Mouse (Mus musculus): Measurements from ENCODE around the gene Ces1e. TPM values are rescaled to one million over a fixed set of nuclear protein-coding genes. Genes with fewer than 3 reads are reported as not detected.

Ces1e gene
- total and polyA plus RNA-seq, 3 experiments, result not detected

DNA sequence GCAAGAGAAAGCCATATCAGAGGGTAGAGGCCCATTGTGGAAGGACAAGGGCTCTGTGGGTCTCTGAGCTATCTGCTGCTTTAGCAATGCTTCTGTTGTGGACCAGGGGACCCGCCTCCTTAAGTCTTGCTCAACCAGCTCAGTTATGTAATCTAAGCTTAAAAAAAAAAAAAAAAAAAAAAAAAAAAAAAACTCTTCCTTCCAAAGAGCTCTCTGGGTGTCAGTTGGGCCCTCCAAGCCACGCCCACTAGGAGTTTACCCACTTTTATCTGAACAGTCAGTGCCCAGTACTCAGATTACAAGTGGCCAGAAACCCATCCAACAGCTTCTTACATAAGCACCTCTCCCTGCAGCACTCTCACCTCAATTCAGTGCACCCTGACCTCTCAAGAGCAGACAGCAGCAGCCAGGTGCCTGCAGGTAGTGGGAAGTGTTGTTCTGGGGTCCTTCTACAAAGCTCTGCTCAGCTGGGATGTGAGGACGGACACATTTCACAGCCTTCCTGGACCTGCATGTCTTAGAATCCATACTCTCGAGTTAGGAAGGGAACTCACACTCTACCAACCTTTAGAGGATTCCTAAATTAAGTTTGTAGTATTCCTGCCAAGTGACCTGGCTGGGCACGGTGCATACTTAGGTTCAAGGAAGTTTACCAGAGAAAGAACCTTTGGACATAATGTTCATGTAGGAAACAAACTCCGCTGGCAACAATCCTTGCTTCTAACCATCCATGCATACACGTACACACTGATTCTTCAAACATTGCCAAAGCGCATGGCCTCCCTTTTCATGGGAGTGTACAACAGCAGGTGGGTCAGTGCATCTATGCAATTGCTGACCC lies 31.5 kb downstream of the Ces1e start, which contains the start of gene Ces1d:
Ces1d (minus strand) TSS at position 154 of the 841 bp plus-strand sequence.
- no peaks in the 10 kb centered on the region for H3K27me3 ChIP-seq (ENCODE audit: insufficient read depth, low read length)
- H3K4me3 ChIP-seq (ENCODE audit: low read depth, low read length), result no peak within 1 kb of the TSS
- H3K36me3 ChIP-seq (replicated peaks), result no peaks in the 10 kb centered on the region
- peaks cover 21% of the 10 kb centered on the region for H3K9me3 ChIP-seq (replicated peaks)
- no peak for ATAC-seq (ENCODE audit: extremely low read depth, insufficient number of reproducible peaks, low FRiP score, poor library complexity, severe bottlenecking)
- no peaks in the 10 kb centered on the region for H3K4me1 ChIP-seq (ENCODE audit: insufficient read depth, low read depth, low read length)
- TF ChIP-seq GATA2 (IDR thresholded peaks at IDR 0.05; ENCODE audit: borderline replicate concordance, low read depth, low read length), result no peak
- no peak for TF ChIP-seq TAL1 (conservative IDR thresholded peaks at IDR 0.05; ENCODE audit: low read depth, low read length)
- TF ChIP-seq GATA1 (IDR thresholded peaks at IDR 0.05; ENCODE audit: borderline replicate concordance, low read length), result no peak
- no peak for TF ChIP-seq CTCF (IDR thresholded peaks at IDR 0.05; ENCODE audit: low read depth, low read length)
- TF ChIP-seq POLR2AphosphoS5 (IDR thresholded peaks at IDR 0.05; ENCODE audit: insufficient replicate concordance, low read depth, low read length), result no peak
- no peak for DNase-seq (ENCODE audit: low spot score)

DNA sequence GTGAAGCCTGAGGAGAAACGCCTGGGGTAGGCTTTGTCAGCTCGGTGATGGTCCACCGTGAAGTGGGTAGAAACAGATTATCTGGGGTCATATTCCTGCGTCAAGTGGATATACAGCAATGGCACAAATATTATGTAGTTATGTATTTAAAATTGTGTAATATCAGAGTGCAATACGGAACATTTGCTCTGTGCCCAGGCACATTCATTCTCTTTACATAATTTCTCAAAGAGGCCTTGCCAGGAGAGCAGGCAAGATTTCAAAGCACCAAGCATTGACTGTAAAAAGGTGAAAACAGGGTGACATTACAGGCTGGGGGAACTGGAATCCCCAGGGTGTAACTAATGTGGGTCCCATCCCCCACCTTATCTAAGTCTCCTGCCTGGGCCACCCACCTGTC lies 33.0 kb downstream of the Ces1e start:
- peaks cover 24% of the 10 kb centered on the region for H3K9me3 ChIP-seq (replicated peaks)
- no peak overlapping the region for H3K4me3 ChIP-seq (ENCODE audit: low read depth, low read length)
- no peak for DNase-seq (ENCODE audit: low spot score)
- H3K36me3 ChIP-seq (replicated peaks), result no peaks in the 10 kb centered on the region
- H3K27me3 ChIP-seq (ENCODE audit: insufficient read depth, low read length), result no peaks in the 10 kb centered on the region
- ATAC-seq (ENCODE audit: extremely low read depth, insufficient number of reproducible peaks, low FRiP score, poor library complexity, severe bottlenecking), result no peak
- no peaks in the 10 kb centered on the region for H3K4me1 ChIP-seq (ENCODE audit: insufficient read depth, low read depth, low read length)
- TF ChIP-seq CTCF (IDR thresholded peaks at IDR 0.05; ENCODE audit: low read depth, low read length) (no peak), POLR2AphosphoS5 (IDR thresholded peaks at IDR 0.05; ENCODE audit: insufficient replicate concordance, low read depth, low read length) (no peak), TAL1 (conservative IDR thresholded peaks at IDR 0.05; ENCODE audit: low read depth, low read length) (no peak), GATA1 (IDR thresholded peaks at IDR 0.05; ENCODE audit: borderline replicate concordance, low read length) (no peak), GATA2 (IDR thresholded peaks at IDR 0.05; ENCODE audit: borderline replicate concordance, low read depth, low read length) (no peak)

DNA sequence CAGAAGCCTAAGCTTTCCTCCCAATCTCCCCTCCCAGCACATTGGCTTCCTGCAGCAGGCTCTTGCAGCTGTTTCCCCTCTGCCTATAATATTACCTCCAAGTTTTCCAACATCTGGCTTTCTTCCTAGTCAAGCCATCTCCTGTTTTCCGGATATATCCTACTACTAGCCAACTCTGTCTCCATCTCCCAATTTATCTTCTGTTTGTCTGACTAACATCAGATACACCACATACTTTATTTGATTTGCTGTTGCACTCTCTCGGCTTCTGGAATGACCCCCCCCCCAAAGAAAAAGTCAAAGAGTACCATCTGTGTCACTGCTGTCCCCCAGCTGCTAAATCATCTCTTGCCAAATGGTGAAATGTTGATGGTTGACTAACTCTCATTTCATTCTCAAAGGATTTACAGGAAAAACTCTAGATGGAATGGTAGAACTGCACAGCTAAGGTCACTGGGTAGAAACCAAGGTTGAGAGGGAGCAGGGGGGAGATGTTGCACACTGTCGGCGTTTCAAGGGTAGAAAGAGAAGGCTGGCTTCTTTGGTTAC lies 48.8 kb downstream of the Ces1e start:
- no peaks in the 10 kb centered on the region for H3K4me1 ChIP-seq (ENCODE audit: insufficient read depth, low read depth, low read length)
- no peak for DNase-seq (ENCODE audit: low spot score)
- H3K9me3 ChIP-seq (replicated peaks), result peaks cover 11% of the 10 kb centered on the region

DNA sequence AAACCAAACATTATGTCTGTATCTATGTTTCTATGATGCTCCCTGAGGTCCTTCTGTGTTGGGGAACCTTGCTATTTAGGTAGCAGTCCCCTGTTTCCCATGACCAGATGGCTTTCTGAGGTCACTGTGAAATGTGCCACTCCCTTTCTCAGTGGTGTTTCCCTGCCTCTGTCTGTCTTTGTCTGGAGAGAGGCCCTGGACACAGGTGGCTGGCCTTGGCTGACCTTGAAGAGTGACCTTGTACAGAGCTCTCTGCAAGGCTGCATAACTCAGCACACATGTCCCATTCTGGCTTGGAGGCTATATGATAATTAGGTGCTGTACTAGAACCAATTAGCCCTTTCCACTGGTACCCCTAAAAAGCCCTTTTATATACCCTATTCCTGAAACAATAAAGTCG lies 52.8 kb downstream of the Ces1e start:
- DNase-seq (ENCODE audit: low spot score) (no peak), ATAC-seq (ENCODE audit: extremely low read depth, insufficient number of reproducible peaks, low FRiP score, poor library complexity, severe bottlenecking) (no peak)

More for the DNA sequence above, 48.8 kb downstream of the Ces1e start:
- Histone ChIP-seq H3K27me3 (ENCODE audit: insufficient read depth, low read length) (no peaks in the 10 kb centered on the region), H3K36me3 (replicated peaks) (no peaks in the 10 kb centered on the region), H3K4me3 (ENCODE audit: low read depth, low read length) (no peak overlapping the region)
- TF ChIP-seq TAL1 (conservative IDR thresholded peaks at IDR 0.05; ENCODE audit: low read depth, low read length), result no peak
- TF ChIP-seq GATA2 (IDR thresholded peaks at IDR 0.05; ENCODE audit: borderline replicate concordance, low read depth, low read length), result no peak
- TF ChIP-seq POLR2AphosphoS5 (IDR thresholded peaks at IDR 0.05; ENCODE audit: insufficient replicate concordance, low read depth, low read length), result no peak
- TF ChIP-seq GATA1 (IDR thresholded peaks at IDR 0.05; ENCODE audit: borderline replicate concordance, low read length), result no peak
- no peak for TF ChIP-seq CTCF (IDR thresholded peaks at IDR 0.05; ENCODE audit: low read depth, low read length)
- ATAC-seq (ENCODE audit: extremely low read depth, insufficient number of reproducible peaks, low FRiP score, poor library complexity, severe bottlenecking), result no peak

DNA sequence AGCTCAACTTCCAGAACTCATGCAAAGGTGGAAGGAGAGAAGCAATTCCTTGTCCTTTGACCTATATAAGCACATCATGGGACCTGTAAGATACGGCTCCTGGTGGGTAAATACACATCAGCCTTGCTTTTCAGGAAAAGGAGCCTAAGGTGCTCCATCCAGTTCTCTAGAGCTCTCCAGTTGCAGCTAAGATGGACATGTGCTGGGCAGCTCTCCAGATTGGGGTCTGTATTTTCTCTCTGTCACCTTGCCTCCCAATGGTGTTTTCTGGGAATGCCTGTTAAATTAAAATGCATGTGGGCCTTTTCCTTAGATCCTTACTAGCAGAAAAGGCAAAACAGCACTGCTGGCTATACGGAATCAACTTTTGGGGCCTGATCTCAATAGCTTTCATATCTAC lies 54.9 kb downstream of the Ces1e start:
- DNase-seq (ENCODE audit: low spot score), result no peak
- Histone ChIP-seq H3K27me3 (ENCODE audit: insufficient read depth, low read length) (no peaks in the 10 kb centered on the region), H3K4me1 (ENCODE audit: insufficient read depth, low read depth, low read length) (no peaks in the 10 kb centered on the region), H3K4me3 (ENCODE audit: low read depth, low read length) (no peak overlapping the region), H3K36me3 (replicated peaks) (no peaks in the 10 kb centered on the region), H3K9me3 (replicated peaks) (peaks cover 9% of the 10 kb centered on the region)
- no peak for ATAC-seq (ENCODE audit: extremely low read depth, insufficient number of reproducible peaks, low FRiP score, poor library complexity, severe bottlenecking)
- no peak for TF ChIP-seq TAL1 (conservative IDR thresholded peaks at IDR 0.05; ENCODE audit: low read depth, low read length)
- no peak for TF ChIP-seq POLR2AphosphoS5 (IDR thresholded peaks at IDR 0.05; ENCODE audit: insufficient replicate concordance, low read depth, low read length)
- no peak for TF ChIP-seq GATA2 (IDR thresholded peaks at IDR 0.05; ENCODE audit: borderline replicate concordance, low read depth, low read length)
- no peak for TF ChIP-seq GATA1 (IDR thresholded peaks at IDR 0.05; ENCODE audit: borderline replicate concordance, low read length)
- TF ChIP-seq CTCF (IDR thresholded peaks at IDR 0.05; ENCODE audit: low read depth, low read length), result no peak

More for the DNA sequence above, 52.8 kb downstream of the Ces1e start:
- H3K36me3 ChIP-seq (replicated peaks), result no peaks in the 10 kb centered on the region
- no peaks in the 10 kb centered on the region for H3K4me1 ChIP-seq (ENCODE audit: insufficient read depth, low read depth, low read length)
- H3K9me3 ChIP-seq (replicated peaks), result peaks cover 10% of the 10 kb centered on the region
- no peak overlapping the region for H3K4me3 ChIP-seq (ENCODE audit: low read depth, low read length)
- no peaks in the 10 kb centered on the region for H3K27me3 ChIP-seq (ENCODE audit: insufficient read depth, low read length)
- TF ChIP-seq GATA1 (IDR thresholded peaks at IDR 0.05; ENCODE audit: borderline replicate concordance, low read length) (no peak), POLR2AphosphoS5 (IDR thresholded peaks at IDR 0.05; ENCODE audit: insufficient replicate concordance, low read depth, low read length) (no peak), TAL1 (conservative IDR thresholded peaks at IDR 0.05; ENCODE audit: low read depth, low read length) (no peak), CTCF (IDR thresholded peaks at IDR 0.05; ENCODE audit: low read depth, low read length) (no peak), GATA2 (IDR thresholded peaks at IDR 0.05; ENCODE audit: borderline replicate concordance, low read depth, low read length) (no peak)

Measured in G1E (cell line).